Mouse (Mus musculus): ENCODE data around the gene Slc1a7. TPM values are rescaled to one million over a fixed set of nuclear protein-coding genes. Genes with fewer than 3 reads are reported as not detected.

Gene Slc1a7
- total RNA-seq, 2 experiments from 2014 or later: 0.14 TPM; not detected in 1

DNA sequence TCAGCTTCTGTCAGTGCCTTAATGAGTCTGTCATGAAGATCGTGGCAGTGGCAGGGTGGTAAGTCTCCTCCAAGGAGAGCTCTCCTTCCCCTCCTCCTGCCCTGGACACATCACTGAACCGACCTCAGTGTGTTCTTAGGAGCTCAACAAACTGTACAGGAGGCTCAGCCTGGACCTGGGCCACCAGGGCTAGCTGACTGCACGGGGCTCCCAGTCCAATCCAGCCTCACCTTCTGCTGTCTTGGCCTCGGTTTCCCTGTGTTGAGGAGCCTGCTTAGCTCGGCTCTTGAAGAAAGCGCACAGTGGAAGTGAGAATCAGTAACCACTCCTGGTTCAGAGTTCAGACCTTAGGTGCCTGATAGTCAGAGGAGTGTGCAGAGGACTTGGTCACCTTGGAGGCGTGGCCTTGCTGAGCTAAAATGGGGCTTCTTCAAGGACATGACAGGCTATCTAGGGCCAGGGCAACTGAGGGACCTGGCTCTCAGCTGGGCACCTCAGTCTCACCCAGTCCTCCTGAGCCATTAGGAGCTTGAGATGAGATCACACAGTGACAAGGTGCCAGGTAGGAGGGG lies 39.5 kb downstream of the Slc1a7 start:
- DNase-seq (ENCODE audit: low spot score): no peak

DNA sequence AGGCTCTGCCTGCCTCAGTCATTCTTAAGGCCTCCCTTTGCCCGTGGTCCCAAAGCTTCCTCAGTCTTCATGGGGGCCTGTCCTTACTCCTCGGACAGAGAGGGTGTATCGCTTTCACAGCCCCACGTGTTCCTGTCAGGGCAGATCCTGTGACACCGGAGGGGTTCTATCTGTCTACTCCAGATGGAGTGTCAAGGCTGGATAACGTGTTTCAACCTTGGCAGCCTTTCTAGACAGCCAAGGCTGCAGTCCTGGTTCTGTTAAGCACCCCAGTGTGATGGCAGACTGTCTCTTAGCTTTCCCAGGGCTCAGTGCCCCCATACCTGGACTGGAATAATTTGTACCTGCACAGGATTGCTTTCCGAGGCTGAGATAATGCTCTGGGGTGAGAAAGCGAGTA lies 40.4 kb downstream of the Slc1a7 start:
- no peak for DNase-seq (ENCODE audit: low spot score)

DNA sequence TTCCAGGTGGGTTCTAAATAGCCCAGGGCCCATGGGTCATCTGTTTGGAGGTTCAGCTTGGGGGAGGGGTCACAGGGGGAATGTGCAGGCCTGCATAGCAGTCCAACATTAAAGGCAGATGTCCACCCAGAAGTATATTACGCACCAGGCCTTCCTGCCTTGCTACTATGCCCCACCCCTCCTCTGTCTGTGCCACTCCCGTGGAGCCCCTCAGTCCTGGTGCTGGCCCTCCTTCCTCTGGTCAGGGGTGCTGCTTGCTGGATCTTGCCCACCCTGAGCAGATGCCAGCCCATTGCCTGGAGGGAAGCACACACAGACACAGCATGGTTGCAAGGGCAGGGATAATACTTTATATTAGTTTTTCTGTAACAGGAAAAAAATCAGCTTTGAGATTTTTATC lies 46.3 kb downstream of the Slc1a7 start:
- DNase-seq (ENCODE audit: low spot score): no peak

DNA sequence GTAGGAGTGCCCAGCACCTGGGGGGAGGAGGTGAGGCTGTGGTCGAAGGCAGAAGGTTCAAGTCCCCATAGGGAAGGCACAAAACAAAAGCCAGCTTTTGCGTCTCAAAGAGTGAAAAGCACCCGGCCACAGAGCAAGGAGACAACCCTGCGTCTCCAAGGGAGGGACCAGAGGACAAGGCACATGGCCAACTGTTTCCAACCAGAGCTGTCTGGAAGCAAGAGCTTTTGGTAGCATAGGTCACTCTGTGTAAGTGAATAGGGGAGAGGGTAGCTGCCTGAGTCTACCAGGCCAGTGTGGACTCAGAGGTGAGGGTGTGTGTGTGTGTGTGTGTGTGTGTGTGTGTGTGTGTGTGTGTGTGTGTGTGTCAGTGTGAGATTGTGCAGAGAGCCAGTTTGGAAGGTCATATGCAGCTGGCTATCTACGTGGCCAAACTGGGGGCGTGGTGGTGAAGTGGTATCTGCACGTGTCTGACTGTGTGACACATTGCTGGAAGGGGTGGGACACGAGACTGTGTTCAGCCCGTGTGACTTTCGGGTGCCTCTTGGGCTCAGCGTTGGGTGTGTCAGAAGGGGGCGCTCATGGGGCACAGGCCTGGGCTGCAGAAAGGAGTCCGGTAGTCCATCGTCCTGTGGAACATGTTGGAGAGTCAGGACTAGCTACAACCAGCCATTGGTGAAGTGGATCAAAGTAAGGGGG lies 47.1 kb downstream of the Slc1a7 start:
- peak; percentile 77 for DNase-seq (ENCODE audit: low spot score)

DNA sequence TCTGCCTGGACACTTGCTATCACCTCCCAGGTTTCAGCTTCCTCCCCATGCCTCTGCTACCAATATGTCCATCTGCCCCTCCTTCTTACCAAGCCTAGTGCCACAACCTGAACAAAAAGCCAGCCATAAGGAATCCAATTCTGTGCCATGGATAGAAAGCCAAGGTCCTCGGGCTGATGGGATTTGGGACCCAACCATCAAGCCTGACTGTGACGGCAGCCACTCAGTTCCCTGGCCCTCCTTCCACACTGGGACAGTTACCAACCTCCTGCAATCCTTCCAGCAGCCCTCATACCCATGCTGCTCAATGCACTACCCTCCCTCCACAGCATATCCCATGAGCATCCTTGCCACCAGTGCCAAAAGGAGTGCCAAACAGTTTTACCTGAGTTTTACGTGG lies 48.2 kb downstream of the Slc1a7 start:
- peak; percentile 23 for DNase-seq (ENCODE audit: low spot score)

DNA sequence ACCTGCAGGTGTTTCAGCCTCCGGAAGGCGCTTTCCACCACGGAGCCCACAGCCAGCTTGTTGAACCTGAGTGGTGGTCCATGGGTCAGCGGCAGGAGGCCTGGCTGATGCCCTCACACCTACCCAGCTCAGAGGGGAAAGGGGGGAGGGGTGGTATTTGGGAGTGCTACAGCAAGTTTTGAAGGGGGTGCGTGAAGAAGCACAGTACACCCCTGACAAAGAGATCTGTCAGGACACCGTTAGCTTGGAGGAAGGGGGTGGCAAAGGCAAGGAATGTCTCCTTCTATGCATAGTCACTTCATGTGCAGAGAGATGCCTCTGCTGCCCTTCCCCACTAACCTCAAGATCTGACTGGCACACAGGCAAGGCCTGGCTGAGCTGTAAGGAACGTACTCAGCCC lies 49.7 kb downstream of the Slc1a7 start:
- DNase-seq (ENCODE audit: low spot score): no peak

DNA sequence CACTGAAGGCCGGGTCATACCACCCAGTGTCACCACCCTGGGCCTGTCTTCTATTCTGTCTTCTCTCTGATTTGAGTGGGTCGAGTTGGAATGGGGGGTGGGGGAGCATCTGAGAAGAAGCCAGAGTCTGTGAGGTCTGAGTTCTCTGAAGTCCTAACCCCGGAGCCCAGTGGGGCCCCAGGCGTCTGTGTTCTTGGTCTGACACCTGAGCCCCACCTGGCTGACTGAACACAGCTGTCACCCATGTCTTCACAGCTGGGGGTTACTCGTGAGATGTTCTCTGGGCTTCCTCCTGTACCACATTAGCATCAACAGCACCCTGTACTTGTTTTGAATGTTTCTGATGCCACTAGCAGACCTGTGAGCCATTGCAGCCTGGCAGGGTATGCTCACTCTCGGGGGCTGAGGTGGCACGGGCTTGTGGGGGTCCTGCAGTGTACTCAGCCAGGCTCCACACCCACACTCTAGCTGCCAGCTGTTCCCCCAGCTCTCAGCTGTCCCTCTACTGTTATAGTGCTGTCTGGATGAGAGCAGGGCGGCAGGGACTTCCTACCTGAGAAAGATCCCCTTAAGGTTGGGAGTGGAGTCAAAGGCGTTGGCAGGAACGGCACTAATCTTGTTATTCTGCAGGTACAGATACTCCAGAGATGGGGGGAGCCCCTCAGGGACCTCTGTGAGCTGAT lies 50.2 kb downstream of the Slc1a7 start:
- DNase-seq (ENCODE audit: low spot score): no peak

DNA sequence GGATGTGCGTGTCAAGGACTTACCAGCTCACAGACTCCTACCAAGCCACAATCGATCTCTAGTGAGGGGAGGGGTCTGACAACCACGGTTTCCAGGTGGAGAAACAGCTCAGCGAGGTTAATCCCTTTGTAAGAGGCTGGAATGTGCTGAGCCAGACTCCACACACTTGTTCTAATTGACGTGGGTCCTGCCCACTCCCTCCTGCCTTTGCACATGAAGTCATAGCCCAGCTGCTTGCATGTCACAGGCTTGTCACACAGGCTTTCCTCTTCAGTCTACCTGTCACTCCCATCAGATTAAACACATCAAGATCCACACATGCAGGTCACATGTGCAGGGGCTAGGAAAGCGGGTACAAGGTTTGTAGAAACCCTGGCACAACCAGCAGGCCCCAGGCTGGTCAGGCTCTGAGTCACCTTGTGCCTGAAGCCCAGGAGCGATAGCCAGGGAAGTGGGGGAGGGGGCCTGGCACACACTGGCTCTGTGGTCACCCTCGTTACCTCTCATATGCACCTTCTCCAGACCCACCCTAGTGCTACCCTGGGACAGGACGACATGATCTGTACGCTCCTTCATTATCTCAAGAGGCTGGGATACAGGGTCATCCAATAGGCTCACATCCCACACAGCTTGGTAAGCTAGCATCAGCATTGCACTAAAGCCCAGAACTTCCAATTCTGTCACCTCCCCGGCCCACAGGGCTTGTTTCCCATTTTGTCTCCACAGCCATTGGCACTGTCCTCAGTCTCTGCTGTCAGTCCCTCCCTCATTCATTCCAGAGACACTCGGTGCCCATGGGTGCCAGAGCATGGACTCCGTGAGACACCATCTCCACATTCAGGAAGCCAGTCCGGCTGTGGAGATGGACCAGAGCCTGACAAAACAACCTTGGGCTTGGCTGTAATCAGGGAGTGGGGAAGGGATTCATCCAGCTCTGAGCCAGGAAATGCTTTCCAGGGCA lies 51.1 kb downstream of the Slc1a7 start:
- peak; percentile 19 for DNase-seq (ENCODE audit: low spot score)

DNA sequence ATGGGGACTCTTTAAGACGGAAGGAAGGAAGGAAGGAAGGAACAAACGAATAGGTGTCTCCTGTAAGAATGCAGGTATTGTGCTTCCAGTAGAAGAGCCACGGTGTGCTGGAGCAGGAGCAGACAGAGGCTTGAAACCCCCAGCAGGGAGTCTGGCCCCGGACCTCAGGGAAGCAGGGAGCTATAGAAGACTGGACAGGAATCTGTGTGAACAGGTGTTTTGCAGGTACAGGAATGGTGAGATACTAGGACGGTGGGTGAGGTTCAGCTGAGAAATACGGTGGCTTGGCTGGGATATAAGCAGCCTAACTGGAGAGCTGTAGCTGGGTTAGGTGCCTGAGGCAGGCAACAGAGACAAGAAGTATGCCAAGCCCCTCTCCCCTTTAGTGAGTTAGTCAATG lies 52.0 kb downstream of the Slc1a7 start:
- DNase-seq (ENCODE audit: low spot score): no peak

DNA sequence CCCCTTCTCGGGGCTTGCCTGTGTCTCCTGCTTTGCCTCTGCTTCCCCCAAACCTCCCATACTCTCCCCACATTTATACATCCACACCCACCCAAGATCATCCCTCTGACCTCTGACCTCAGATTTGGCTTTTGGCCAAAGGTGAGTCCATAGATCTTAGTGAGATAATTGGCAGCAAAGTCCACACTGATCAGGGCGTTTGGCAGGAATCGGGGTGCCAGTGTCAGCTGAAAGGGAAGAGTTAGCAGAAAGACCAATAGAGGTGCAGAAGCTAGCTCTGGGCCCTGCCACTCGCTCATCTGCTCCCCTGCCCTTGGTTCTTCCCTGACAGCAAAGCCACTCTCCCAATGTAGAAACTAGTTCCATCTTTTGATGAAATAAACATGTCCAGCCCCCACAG lies 55.1 kb downstream of the Slc1a7 start:
- no peak for DNase-seq (ENCODE audit: low spot score)

DNA sequence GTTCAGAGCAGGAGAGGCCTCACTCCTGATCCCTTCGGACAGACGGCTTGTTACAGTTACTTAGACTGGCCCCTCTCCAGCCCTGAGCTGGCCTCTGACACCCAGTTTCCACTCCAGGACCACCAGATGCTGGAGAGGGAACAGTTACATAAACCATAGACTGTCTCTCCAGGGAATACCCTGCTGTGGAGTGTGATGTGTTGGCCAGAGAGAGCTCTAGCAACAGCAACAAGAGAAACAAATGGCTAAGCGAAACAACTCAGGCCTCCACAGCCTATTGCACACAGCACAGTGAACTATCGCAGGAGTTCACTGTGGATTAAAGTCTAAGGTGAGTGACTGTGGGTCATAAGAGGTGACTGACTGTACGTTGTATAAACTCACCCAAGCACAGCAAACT lies 56.5 kb downstream of the Slc1a7 start:
- DNase-seq (ENCODE audit: low spot score): peak; percentile 76

DNA sequence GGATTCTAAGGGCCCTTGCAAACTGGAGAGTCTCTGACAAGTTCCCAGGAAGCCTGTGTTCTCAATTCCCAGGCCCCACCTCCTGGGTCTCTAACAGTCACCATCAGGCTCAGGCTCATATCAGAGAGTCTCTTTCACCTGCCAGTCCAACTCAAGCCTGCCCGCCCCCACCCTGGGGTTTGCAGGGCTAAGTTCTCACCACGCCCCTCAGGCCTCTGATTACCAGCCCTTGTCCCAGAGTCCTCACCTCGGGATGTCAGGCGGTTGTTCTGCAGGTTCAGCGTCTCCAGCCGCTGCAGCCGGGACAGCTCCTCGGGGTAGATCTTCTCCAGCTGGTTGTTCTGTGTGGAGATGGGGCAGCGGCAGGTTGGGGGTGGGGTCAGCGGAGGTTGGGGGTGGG lies 57.1 kb downstream of the Slc1a7 start:
- DNase-seq (ENCODE audit: low spot score): no peak

DNA sequence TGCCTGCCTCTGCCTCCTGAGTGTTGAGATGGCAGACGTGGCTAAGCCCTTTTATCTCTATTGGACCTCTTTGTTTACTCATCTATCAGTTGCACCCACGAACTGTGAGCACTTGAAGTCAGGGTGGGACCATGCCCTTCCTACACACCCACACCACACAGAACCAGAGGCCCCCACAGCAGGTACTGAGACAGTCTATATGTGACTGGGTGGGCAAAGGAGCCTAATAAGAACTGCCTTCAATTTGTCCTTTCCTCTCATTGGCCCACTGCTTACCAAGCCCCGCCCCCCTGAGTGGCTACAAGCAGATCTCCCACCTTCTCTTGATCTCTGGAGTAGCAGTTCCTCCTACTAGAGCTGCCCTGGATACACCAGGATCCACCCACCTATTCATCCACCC lies 58.1 kb downstream of the Slc1a7 start:
- DNase-seq (ENCODE audit: low spot score): no peak

DNA sequence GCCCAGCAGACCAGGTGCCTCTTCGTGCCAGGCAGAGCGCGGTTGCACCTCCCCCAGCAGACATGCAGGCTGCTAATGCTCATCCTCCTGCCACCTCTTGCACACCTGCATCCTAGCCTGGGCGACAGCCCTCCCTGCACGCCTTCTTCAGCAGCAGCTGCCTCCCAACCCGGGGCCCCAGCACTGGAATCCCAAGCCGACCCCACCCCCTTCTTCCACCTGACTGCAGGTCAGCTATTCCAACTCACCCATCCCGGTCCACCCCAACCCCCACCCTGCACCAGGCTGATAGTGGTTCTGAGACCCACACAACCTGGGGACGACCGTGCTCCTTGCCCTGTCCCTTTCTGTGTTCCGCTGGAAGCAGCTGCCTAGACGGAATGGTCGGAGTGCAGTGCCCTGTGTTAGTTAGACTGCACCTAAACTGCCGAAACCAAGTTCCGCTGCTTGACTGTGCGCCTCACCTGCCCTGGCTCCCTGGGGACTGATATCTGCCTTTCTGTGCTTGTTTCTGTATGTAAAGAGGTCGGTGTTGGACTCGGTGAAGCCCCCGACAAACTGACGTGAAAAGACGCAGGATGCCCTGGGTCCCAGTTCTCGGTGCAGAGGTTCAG lies 62.9 kb downstream of the Slc1a7 start:
- DNase-seq (ENCODE audit: low spot score): no peak

DNA sequence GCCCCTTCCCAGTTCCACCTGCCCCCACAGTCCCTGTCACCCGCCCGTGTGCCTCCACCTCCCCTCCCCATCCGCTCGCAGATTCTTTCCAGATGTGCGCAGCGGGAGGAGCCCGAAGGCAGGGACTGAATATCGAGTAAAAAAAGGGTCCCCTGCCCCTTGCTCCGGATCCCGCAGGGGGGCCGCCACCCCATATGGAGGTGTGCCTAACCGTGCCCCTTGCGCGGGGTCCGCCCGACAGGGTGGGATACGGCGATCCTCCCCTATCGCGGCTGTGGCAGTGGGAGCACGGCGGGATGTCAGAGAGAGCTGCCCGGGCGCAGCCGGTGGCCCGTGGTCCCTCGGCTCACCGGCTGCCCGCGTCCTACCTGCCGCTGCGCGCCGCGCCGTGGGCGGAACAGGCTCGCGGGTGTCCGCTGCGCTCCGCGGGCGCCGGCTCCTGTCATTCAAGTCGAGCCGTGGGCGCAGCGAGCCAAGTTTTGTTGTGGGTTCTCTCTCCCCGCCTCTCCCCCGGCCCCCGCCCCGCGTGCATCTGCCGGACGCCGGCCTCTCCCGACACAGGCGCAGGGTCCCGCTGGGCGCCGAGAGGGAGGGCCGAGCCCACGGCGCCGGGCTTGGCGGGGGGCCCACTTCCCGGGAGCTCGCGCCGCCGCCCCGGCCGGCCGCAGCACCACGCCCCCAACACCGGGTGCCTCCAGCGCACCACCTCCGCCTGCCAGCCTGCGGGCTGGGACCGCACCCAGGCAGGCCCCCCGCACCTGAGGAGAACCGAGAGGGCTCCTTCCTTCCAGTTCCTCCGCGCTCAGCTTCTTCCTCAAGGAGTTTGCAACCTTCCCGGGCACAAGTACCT lies 63.6 kb downstream of the Slc1a7 start:
- DNase-seq (ENCODE audit: low spot score): peak; percentile 59

DNA sequence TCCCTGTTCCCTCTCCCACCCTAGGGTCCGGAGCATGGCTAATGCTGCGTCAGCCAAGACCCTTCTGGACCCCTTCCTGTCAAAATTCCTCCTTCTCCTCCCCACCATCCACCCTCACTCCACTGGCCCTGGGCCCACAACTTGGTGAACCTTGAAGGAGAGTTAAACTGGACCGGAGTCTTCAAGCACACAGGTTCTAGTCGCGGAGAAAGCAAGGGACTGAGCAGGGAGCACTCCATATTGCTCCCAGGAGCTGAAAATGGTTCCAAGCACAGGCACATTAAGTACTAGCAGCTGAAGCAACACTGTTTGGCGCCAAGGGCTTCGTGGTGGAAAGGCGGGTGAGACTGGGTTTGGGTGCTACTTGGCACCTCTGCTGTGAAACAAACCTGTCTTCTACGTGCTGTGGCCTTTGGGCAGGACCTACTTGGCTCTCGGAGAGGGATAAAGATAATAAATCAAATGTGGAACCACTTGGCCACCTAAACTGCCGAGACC lies 64.3 kb downstream of the Slc1a7 start:
- peak; percentile 42 for DNase-seq (ENCODE audit: low spot score)

DNA sequence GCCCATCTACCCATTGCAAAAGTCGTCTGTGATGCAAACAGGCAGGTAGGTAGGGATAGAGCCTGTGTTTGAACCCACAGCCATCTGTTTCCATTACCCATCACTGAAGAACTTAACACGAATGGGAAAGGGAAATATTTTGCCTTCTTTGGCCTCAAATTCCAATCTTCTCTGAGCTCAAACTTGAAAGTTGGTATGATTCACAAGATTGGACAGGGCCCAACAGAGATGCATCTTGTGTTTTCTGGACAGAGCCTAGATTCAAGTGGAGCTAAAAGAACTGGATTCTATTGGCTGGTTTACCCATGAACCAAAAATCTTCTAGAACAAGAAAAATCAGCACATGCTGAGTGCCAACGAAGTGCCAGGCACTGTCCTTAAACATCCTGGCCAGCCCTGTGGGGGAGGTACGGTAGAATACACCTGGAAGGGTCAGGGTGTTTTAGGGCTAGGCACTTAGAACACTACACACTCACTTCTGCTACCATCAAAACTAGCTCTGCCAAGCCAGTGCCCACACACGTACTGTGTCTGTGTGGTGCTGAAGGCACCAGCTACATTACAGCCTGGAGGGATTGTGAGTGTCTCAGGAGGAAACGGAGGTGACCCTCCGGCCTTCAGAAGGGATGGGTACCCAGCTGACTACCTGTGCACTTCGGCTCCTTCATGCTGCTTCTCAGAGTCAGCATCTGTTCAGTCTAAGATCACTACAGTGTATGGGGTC lies 65.1 kb downstream of the Slc1a7 start:
- DNase-seq (ENCODE audit: low spot score): peak; percentile 44

DNA sequence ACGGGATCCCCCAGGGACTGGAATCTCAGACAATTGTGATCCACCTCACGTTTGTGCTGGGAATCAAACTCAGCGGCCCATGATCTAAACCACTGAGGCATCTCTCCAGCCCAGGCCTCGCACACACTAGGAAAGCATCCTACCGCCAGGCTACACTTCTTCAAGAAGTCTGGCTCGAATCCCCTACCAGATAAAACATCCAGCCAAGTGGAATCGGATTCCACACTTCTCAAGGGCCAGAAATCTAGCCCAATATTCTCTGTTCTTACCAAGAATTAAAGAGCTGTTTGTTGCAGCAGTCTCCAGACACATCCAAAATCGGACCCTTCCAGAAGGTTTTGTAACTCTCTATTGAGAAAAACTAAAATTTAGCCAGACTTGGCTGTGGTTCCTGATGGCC lies 68.9 kb downstream of the Slc1a7 start:
- peak; percentile 49 for DNase-seq (ENCODE audit: low spot score)
